Mouse (Mus musculus) bone marrow, adult 2 months (tissue): ENCODE data around the gene Pdlim1.

Experiments used
- CTCF ChIP-seq: fragments of 200-500 bp; IDR thresholded peaks from 2 replicates; pipeline ENCODE4 v1.5.1; 2011; ENCODE audit warnings: low read length, control low read depth; ENCODE audit not compliant: control insufficient read depth, insufficient read depth
- POLR2A ChIP-seq: fragments of 200-500 bp; IDR thresholded peaks from 2 replicates; pipeline ENCODE4 v1.6.1; 2011; ENCODE audit warnings: low read depth, mild to moderate bottlenecking, control low read depth, low read length, borderline replicate concordance; ENCODE audit not compliant: control insufficient read depth

- TF ChIP-seq CTCF, result no peak
- no peak for TF ChIP-seq POLR2A
Observed at GRCm38 (mm10) chr19:40178311-40178710, 93.3 kb downstream of the Pdlim1 start.
